Mouse (Mus musculus) T-helper 1 cell (primary cell): ENCODE data around the gene Slc41a2.

Source experiments
- in situ Hi-C: fragments of 300-600 bp; cut with MboI, MseI; formaldehyde crosslinking; loops from one replicate; pipeline ENCODE4 v1.15.1; 2025; ENCODE audit warnings: high pct_unique_total_duplicates

Gene Slc41a2

DNA sequence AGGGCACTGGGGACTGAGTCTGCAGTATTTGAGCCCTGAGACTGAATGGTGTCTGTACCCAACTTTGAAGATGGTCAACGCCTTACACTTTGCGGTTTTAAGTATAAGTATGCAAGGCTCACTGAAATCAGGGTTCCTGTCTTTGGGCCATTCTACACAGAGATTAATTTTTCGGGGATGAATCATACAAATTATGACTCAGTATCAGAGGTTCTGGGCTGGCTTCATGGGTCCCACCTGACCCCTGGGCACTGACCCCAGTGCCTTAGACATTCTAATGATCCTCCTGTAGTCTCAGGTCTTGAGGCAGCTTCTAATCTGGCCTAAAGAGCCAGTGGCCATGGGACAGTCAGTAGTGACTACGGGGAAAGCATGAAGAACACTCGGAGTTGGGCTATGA lies 148.6 kb downstream of the Slc41a2 start:
- in situ Hi-C loops: no loop called here

DNA sequence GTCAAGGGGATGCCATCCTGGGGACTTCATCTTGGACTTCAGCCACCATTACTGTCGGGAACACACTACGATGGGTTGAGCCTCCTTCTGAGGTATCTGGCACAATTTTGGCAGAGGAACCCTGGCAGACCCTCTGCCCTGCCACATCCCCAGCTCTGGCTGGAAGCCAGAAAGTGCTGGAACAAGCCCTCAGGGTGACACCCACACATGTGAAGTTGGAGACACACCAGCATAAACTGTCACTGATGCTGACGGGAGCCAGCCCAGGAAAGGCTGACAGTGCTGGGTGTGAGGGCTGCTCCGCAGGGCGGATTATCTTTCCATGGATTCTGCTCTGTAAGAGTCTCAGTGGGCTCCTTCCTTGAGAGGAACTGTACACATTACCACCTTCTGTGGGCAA lies 150.7 kb downstream of the Slc41a2 start:
- in situ Hi-C loops: no loop called here

DNA sequence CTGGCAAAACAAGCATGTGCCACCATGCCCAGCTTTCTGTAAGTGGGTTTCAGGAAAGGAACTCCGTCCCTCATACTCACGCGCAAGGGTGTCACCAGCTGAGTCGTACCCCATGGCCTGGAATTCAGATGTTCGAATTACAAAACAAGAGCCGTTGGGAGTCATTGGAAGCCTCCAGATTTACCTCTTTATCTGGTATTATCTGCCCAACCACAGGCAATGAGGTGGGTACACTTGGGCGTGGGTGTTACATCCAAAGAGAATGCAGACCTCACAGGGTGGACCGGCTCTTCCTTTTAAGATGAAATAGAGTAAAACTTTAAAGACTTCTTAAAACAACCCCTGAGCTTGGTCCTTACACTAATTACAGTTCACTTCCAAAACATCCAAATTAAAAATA lies 151.5 kb downstream of the Slc41a2 start:
- in situ Hi-C loops: no loop called here

DNA sequence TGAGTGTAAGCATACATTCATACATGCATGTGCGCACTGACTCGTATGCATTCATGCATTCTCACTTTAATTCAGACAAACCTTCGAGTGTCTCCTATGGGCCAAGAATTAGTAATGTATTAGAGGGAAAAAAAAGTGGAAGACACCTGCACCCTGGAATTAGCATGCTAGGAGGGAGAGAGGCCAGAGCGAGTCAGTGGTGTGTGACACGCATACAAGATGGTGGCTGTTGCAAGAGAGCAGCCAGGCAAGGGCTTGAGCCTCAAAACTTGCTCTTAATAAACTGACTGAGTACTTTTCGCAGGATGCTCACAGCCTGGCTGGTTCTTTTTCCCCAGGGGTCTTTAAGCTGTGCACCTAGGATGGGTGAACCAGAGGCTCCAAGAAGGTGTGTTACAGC lies 152.6 kb downstream of the Slc41a2 start:
- in situ Hi-C loops: no loop called here

DNA sequence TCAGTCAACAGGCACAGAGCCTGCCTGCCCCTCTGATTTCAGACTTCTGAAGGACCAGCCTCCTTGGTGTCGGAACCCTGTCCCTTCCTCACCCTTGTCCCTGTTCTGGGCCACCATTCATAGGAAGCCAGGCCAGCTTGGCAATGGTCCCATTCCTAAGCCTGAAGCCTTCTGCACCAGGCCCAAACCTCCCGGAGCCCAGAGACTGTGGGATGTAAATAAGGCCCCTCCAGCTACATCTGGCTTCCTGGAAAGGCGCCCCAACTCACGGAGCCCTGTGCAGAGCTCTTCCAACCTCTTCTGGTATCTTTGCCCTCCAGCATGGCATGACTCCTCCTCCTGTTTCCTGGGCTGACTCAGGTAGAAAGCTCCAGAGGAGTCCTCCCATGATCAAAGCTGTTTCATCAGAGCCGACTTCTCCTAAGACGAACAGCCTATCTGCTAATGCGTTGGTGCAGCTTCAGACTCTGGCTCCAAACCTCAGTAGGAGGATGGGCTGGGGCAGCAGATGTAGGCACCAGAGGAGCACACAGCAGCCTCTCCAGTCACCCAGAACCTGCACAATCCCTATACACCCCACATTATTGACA lies 153.1 kb downstream of the Slc41a2 start:
- in situ Hi-C loops: loop anchor here (5.0 kb wide), 2 partner anchors 92 to 277 kb away; no protein-coding TSS in a partner anchor

DNA sequence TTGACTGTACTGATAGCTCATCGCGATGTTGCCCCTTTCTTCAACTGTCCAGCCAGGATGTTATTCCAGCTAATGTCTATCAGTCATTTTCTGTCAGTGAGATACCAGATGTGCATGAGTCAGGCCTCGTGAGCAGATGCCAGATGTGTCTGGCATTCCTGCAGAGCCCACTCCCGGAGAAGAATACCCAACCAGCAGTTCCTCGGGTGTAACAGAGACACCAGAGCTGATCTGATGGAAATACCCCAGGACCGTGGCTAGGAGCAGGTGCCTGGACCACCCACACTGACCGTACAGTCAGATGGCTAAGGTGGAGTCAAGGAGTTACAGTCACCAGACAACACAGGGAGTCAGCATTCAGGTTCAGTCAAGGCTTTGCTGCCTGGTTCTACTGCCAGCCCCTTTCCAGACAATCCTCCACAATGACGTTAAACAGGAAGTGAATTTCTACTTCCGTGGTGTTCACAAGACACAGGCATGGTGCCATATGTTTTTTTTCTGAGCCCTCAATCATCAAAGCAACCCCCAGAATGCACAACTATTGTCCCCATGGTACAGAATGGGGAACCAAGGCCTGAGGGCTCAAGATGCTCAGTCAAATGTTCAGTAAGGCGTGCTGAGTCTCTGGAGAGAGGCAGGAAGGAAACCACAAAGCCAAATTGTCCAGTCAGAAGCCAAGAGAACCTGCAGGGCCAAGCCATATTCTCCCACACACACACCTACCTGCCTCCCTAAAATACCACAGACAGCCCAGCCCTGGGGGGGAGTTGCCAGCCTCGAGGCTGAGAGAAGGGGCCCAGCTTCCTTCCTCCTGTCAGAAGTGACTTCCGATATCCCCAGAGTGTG lies 153.8 kb downstream of the Slc41a2 start:
- in situ Hi-C loops: loop anchor here (5.0 kb wide), 2 partner anchors 92 to 277 kb away; no protein-coding TSS in a partner anchor

DNA sequence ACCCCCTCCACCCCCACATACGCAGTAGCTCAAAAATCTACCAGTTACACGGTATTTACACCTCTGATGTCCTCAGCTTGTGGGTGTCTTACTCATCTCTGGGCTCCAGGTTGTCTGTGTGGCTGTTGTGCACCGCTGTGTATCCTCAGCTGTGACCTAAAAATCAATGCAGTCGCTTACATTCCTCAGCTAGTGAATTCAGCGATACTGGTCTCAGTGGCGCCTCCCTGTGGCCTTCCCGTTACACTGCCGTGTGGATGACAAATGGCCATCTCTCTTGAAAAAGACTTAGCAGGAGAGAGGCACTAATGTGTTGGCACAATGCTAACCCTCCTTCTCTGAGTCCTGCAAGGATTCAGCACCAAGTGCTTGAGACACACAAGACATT lies 155.1 kb downstream of the Slc41a2 start:
- in situ Hi-C loops: loop anchor here (5.0 kb wide), 2 partner anchors 90 to 275 kb away; no protein-coding TSS in a partner anchor

DNA sequence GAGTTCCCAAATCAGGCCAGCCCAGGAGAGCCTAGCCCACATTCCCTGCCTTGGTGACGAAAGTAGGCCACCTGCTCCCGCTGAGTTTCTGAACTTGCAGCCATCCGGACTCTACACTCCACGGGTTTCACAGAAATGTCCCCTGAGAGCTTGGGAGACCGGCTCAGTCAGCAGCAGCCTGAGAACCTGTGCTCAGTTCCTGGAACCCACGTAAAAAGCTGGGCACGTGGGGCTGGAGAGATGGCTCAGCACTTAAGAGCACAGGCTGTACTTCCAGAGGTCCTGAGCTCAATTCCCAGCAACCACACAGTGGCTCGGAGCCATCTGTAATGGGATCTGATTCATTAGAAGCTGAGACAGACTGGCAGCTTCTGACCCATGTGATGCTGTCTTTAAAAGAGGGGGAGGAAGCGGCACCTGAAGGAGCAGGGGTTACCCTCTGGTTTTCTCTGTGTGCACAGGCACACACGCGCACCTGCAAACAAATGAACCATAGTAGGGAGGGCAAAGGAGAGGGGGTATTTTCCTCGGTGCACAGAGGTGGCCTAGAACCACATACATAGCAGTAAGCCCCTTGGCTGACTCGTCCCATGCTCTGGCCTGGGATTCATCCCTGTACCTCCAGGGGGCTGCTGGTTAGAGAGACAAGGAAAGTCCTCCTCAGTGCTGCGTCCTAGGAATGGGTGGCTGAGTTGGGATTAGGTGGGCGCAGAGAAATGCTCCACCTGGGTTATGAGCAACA lies 155.7 kb downstream of the Slc41a2 start:
- in situ Hi-C loops: loop anchor here (5.0 kb wide), 2 partner anchors 90 to 275 kb away; no protein-coding TSS in a partner anchor
